Mouse (Mus musculus) forebrain, embryonic 16.5 days (tissue): ENCODE results near the gene Kctd21. TPM values are rescaled to one million over a fixed set of nuclear protein-coding genes. Genes with fewer than 3 reads are reported as not detected.

Experiments
- ATAC-seq: fragments of 200-750 bp; cut with Nextera tagmentation; 2 replicates; pipeline ENCODE4 v1.8.0; 2017; ENCODE audit warnings: mild to moderate bottlenecking, moderate library complexity
- H3K27ac ChIP-seq: fragments of 300-500 bp; sonication (generic); 2 replicates; pipeline ENCODE4 v1.5.1; 2014; ENCODE audit warnings: low read length, control low read depth
- H3K27me3 ChIP-seq: fragments of 300-500 bp; sonication (generic); replicated peaks from 2 replicates; pipeline ENCODE4 v1.6.1; 2014; ENCODE audit warnings: low read length; ENCODE audit not compliant: control insufficient read depth, insufficient read depth
- H3K36me3 ChIP-seq: fragments of 300-500 bp; sonication (generic); 2 replicates; pipeline ENCODE4 v1.6.1; 2014; ENCODE audit not compliant: control insufficient read depth, insufficient read depth
- H3K4me1 ChIP-seq: fragments of 300-500 bp; sonication (generic); replicated peaks from 2 replicates; pipeline ENCODE4 v1.6.1; 2014; ENCODE audit warnings: low read length; ENCODE audit not compliant: control insufficient read depth, insufficient read depth
- H3K4me2 ChIP-seq: fragments of 300-500 bp; sonication (generic); 2 replicates; pipeline ENCODE4 v1.6.1; 2014; ENCODE audit warnings: mild to moderate bottlenecking, low read length, control low read depth
- H3K4me3 ChIP-seq: fragments of 300-500 bp; sonication (generic); replicated peaks from 2 replicates; pipeline ENCODE4 v1.5.1; 2014; ENCODE audit warnings: mild to moderate bottlenecking, low read length, control low read depth
- H3K9ac ChIP-seq: fragments of 300-500 bp; sonication (generic); replicated peaks from 2 replicates; pipeline ENCODE4 v1.6.1; 2014; ENCODE audit warnings: low read depth, low read length, control low read depth
- H3K9me3 ChIP-seq: fragments of 300-500 bp; sonication (generic); 2 replicates; pipeline ENCODE4 v1.6.1; 2016; ENCODE audit warnings: low read length; ENCODE audit not compliant: control insufficient read depth
- WGBS: fragments of 180-500 bp; shearing (Covaris S2); extraction: QIAGEN DNeasy Blood & Tissue Kit; methylation state at CpG from one replicate; pipeline ENCODE4 v1.1.7; 2014; 5-methylcytosine and 5-hydroxymethylcytosine counted together
- polyA plus RNA-seq: library from polyadenylated mRNA; unstranded; fragments of >200 nt; fragmentation: Nextera tagmentation; extraction: Ambion mirVana; gene quantifications from 2 replicates; pipeline ENCODE4 v1.2.1, GENCODE M21; 2015

Kctd21 gene
- polyA plus RNA-seq, 1 experiment from 2014 or later, result 7.5 TPM

DNA sequence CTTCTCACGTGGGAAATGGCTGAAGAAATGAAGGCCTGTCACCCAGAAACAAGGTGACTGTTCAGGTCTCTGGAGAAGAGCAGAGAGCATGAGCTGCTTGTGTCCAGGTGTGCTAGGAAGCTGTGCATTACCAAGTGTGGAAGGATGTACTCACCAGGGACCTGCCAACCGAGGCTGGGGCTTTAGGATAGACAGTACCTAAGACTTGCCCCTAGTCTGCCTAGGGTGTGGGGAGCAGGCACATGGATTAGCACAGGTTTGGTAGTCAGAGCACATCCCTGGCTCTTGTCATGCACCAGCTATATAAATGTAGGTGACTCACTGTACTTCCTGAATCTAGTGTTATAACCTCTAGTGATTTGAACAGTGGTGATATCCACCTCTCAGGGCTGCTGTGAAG is 28.5 kb upstream of the Kctd21 start:
- Histone ChIP-seq H3K4me3 (no peak overlapping the region), H3K27ac (no peak overlapping the region), H3K27me3 (no peaks in the 10 kb centered on the region), H3K9ac (no peak overlapping the region), H3K4me2 (no peak overlapping the region), H3K9me3 (no peaks in the 10 kb centered on the region; the same call in 1 of the 2 replicates), H3K4me1 (no peaks in the 10 kb centered on the region), H3K36me3 (peaks cover 22% of the 10 kb centered on the region)
- no peak for ATAC-seq
- 80% methylated on average over 2 of the region's 2 CpGs for WGBS

DNA sequence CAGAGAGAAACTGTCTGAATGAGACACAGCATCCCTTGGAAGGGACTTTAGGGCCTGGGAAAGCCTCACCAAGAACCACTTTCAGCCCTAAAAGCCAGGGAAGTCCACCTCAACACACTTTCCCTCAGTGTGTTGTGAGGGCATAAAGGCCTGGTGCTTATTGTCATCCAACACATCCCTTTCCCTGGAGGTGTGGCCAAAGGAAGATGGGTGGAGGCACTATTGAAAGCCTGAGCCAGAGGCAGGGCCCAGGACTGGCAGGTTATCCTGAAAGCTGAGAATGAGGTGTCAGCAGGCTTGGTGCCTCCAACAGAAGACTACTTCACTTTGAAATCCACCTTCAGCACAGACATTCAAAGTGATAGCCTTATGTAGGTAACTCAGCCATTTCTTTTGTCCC is 27.7 kb upstream of the Kctd21 start:
- Histone ChIP-seq H3K9ac (no peak overlapping the region), H3K27ac (no peak overlapping the region), H3K4me3 (no peak overlapping the region), H3K4me2 (no peak overlapping the region), H3K9me3 (no peaks in the 10 kb centered on the region; the same call in 1 of the 2 replicates), H3K27me3 (no peaks in the 10 kb centered on the region), H3K4me1 (no peaks in the 10 kb centered on the region), H3K36me3 (peaks cover 28% of the 10 kb centered on the region)
- ATAC-seq, result no peak

DNA sequence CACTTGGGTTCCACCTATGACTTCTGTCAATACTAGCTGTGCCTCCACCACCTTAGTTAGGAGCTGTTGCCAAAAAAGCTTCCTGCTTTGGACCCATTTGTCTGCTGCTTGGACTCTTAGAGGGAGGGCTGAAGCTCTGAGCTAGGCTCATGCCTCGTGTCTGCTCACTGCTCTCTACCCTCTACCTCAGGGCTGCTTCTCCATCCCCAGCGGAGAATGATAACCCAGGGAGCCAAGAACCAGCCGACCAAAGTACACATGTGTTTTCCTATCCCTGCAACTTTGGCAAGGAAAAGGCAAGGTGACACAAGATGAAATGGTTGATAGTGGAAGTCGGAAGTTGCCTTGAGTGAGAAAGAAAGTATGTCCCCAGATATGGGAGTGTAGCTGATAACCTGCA is 26.9 kb upstream of the Kctd21 start:
- Histone ChIP-seq H3K9me3 (no peaks in the 10 kb centered on the region; the same call in 1 of the 2 replicates), H3K4me1 (no peaks in the 10 kb centered on the region), H3K27ac (no peak overlapping the region), H3K4me2 (no peak overlapping the region), H3K4me3 (no peak overlapping the region), H3K27me3 (no peaks in the 10 kb centered on the region), H3K9ac (no peak overlapping the region), H3K36me3 (peaks cover 28% of the 10 kb centered on the region)
- WGBS, result 93% methylated on average over 4 of the region's 4 CpGs
- no peak for ATAC-seq

DNA sequence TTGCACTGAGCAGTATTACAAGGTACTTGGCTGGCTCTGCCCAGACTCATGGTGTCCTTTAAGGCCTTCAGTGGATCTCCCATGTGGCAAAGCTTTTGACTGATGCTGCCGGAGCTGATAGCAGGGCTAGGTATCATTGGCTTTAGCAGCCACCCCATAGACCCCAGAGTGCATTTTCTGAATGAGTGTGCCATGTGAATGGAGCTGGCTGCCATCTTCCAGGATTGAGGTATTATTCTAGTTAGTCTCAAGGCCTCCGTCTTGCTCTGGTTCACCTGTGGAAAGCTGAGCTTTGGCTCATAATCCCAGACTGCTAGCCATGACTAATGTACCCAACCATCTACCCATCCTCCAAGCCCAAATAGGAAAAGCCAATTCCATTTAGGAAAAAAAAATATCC is 25.3 kb upstream of the Kctd21 start:
- Histone ChIP-seq H3K9ac (no peak overlapping the region), H3K27ac (no peak overlapping the region), H3K4me1 (no peaks in the 10 kb centered on the region), H3K4me3 (no peak overlapping the region), H3K36me3 (peaks cover 33% of the 10 kb centered on the region), H3K27me3 (no peaks in the 10 kb centered on the region), H3K9me3 (no peaks in the 10 kb centered on the region; the same call in 1 of the 2 replicates), H3K4me2 (no peak overlapping the region)
- WGBS, result 100% methylated on average over 2 of the region's 2 CpGs
- no peak for ATAC-seq

DNA sequence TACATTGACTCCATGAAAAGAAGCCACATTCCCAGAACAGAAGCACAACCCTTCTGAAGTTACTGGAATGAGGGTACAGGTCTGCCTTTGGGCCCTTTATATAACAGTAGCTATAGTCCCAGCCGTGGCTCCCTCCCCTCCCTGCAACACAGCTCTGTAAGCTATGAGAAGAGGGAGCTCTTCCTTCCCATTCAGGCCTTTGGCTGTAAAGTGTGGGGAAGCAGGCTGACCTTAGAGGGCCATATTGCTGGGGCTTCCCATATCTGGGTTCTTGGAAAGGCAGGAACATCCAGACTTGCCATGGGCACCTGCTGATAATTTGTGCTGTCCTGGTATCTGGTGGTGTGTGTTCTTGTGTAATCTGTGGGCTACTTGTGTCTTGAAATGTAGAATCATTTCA is 24.6 kb upstream of the Kctd21 start:
- no peak for ATAC-seq
- H3K36me3 ChIP-seq, result peaks cover 33% of the 10 kb centered on the region
- no peaks in the 10 kb centered on the region for H3K4me1 ChIP-seq
- no peak overlapping the region for H3K4me2 ChIP-seq
- WGBS, result 86% methylated on average over 1 of the region's 1 CpGs
- no peaks in the 10 kb centered on the region; the same call in 1 of the 2 replicates for H3K9me3 ChIP-seq
- no peaks in the 10 kb centered on the region for H3K27me3 ChIP-seq
- H3K27ac ChIP-seq, result no peak overlapping the region
- H3K9ac ChIP-seq, result no peak overlapping the region
- H3K4me3 ChIP-seq, result no peak overlapping the region

DNA sequence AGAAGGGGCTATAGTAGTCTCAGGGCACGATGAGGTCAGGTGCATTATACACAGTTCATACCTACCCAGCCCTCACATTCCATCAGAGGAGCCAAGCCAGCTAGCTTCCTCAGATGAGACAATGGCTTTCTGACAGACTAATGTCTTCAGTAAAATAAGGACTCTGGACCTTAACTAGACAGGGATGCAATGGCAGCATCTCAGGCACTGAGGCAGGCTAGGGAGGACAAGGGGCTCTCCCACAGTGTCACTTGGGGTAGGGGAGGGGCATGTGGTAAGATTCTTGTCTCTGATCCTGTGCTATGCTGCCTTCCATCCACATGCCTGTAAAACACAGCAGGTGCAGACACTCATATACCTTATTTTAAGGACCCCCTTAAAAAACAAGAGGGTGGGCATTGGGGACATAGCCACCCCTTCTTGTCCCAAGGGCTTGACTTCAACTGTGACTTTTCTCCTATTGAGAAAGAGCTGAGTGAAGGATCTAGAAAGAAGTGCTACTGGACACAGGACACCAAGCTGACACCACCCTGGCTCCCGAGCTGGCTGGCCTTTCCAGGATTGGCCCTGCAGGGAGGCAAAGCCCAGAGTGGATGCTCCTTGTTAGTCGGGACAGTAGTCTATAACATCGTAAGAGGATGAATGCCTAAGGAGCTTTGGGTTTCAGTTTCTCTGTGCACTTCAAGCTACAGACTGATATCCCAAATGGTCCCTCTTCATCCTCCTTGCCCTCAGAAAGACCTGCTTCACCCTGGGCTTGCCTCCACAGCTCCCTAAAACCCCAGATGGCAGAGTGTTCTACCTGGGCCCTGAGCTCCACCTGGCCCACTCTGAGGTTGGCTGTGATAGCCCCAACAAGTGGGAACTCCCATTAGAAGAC is 22.4 kb upstream of the Kctd21 start:
- 83% methylated on average over 4 of the region's 4 CpGs for WGBS
- H3K36me3 ChIP-seq, result peaks cover 26% of the 10 kb centered on the region
- no peaks in the 10 kb centered on the region for H3K27me3 ChIP-seq
- H3K9ac ChIP-seq, result no peak overlapping the region
- no peak overlapping the region for H3K4me3 ChIP-seq
- ATAC-seq, result no peak
- no peaks in the 10 kb centered on the region; the same call in 1 of the 2 replicates for H3K9me3 ChIP-seq
- no peak overlapping the region for H3K27ac ChIP-seq
- no peaks in the 10 kb centered on the region for H3K4me1 ChIP-seq
- no peak overlapping the region for H3K4me2 ChIP-seq

DNA sequence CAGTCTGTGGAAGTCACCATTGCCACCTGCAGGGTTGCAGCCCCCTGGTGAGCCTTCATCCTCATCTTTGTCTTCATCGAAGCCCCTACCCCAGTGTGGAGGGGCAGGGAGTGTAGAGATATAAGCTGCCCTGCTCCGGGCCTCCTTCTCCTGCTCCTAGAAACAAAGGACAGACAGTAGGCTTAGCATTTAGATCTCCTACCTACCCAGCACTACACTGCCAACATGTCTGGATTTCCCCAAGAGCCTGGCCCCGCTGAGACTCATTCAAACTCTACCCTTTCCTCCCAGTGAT is 21.8 kb upstream of the Kctd21 start:
- peaks cover 23% of the 10 kb centered on the region for H3K36me3 ChIP-seq
- no peaks in the 10 kb centered on the region for H3K27me3 ChIP-seq
- no peak overlapping the region for H3K4me3 ChIP-seq
- no peak overlapping the region for H3K4me2 ChIP-seq
- 88% methylated on average over 3 of the region's 3 CpGs for WGBS
- no peaks in the 10 kb centered on the region for H3K4me1 ChIP-seq
- no peak overlapping the region for H3K27ac ChIP-seq
- no peak for ATAC-seq
- no peaks in the 10 kb centered on the region; the same call in 1 of the 2 replicates for H3K9me3 ChIP-seq
- no peak overlapping the region for H3K9ac ChIP-seq

DNA sequence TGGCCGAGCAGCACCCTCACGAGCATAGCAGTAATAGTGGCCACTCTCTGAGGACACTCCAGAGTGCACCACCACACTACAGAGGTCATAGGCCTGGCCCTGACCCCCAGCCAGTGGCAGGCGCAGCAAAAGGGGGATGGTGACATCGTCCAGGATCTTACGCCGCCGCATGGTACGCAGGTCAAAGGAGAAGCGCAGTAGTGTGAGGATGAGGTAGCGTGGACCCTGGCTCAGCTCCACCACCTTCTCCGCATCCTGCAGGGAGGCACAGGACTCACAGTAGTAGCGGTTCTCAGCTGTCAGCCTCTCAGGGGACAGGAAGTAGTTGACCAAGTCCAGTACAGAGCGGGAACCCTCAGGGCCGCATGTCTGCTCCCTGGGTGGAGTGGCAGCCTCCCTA is 20.5 kb upstream of the Kctd21 start:
- no peak overlapping the region for H3K9ac ChIP-seq
- H3K9me3 ChIP-seq, result no peaks in the 10 kb centered on the region; the same call in 1 of the 2 replicates
- H3K27ac ChIP-seq, result no peak overlapping the region
- H3K36me3 ChIP-seq, result peaks cover 27% of the 10 kb centered on the region
- H3K4me3 ChIP-seq, result no peak overlapping the region
- WGBS, result 96% methylated on average over 14 of the region's 14 CpGs
- ATAC-seq, result no peak
- no peaks in the 10 kb centered on the region for H3K4me1 ChIP-seq
- H3K4me2 ChIP-seq, result no peak overlapping the region
- no peaks in the 10 kb centered on the region for H3K27me3 ChIP-seq

DNA sequence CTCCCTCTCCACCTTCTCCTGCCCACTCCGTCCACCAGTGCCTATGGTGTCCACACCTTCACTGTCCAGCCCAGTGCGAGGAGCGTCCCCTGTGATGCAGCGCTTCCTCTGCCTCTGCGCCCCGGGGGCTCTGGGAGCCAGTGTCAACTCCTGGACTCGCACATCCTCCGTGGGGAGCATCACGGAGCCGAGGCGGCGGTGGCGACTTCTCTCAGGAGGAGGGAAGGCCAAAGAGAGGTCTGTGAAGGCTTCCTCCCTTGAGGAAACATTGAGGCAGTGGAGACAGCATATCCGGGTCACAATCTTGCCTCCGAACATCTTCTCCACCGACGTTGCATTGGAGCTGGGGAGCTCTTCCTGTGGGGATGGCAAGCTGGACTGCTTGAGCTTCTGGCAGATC is 19.9 kb upstream of the Kctd21 start:
- ATAC-seq, result no peak
- 95% methylated on average over 17 of the region's 17 CpGs for WGBS
- Histone ChIP-seq H3K4me3 (no peak overlapping the region), H3K4me1 (no peaks in the 10 kb centered on the region), H3K27ac (no peak overlapping the region), H3K36me3 (peaks cover 27% of the 10 kb centered on the region), H3K4me2 (no peak overlapping the region), H3K9me3 (no peaks in the 10 kb centered on the region; the same call in 1 of the 2 replicates), H3K27me3 (no peaks in the 10 kb centered on the region), H3K9ac (no peak overlapping the region)
